Mouse (Mus musculus) embryonic fibroblast, embryonic 13.5 days (primary cell): ENCODE results near the gene Ski.

Source experiments
- CTCF ChIP-seq: IDR thresholded peaks from 2 replicates; pipeline ENCODE4 v1.5.1; 2011; ENCODE audit warnings: mild to moderate bottlenecking, control low read depth, low read length, moderate library complexity, borderline replicate concordance; ENCODE audit not compliant: insufficient read depth
- POLR2A ChIP-seq: IDR thresholded peaks from 2 replicates; pipeline ENCODE4 v1.6.1; 2011; ENCODE audit warnings: low read depth, mild to moderate bottlenecking, control low read depth, low read length, moderate library complexity

DNA sequence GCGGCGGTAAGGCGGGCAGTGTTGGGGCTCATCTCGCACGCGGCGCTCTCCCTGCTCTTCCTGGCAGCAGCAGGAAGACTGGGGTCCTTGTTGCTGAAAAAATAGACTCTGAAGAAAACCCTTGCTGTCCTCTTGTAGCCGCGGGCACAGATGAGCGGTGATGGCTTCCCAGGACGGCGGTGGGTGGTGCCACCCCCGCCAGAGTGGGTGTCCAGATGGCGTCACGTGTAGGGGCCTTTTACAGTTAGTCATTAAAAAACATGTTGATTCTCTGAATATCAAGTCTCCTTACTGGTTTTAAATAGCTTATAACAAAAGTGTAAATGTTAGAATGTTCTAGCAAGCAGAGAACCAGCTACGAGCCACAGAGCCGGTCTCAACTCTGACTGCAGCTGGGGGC, 65.7 kb downstream of the Ski start:
- no peak for TF ChIP-seq CTCF
- no peak for TF ChIP-seq POLR2A
